Mouse (Mus musculus) midbrain, embryonic 15.5 days (tissue): Measurements from ENCODE around the gene Crhr2. TPM values are rescaled to one million over a fixed set of nuclear protein-coding genes. Genes with fewer than 3 reads are reported as not detected.
A peak's percentile ranks its signal among the peaks of the same experiment; 100 is the strongest.

Experiments used
- ATAC-seq: fragments of 200-750 bp; cut with Nextera tagmentation; replicated peaks from 2 replicates; pipeline ENCODE4 v1.8.0; 2017; ENCODE audit warnings: moderate TSS enrichment
- H3K27ac ChIP-seq: fragments of 300-500 bp; sonication (generic); 2 replicates; pipeline ENCODE4 v1.5.1; 2015; ENCODE audit warnings: mild to moderate bottlenecking, inconsistent platforms
- H3K27me3 ChIP-seq: fragments of 300-500 bp; sonication (generic); replicated peaks from 2 replicates; pipeline ENCODE4 v1.6.1; 2015; ENCODE audit warnings: inconsistent platforms
- H3K36me3 ChIP-seq: fragments of 300-500 bp; sonication (generic); replicated peaks from 2 replicates; pipeline ENCODE4 v1.6.1; 2015; ENCODE audit warnings: inconsistent platforms
- H3K4me1 ChIP-seq: fragments of 300-500 bp; sonication (generic); 2 replicates; pipeline ENCODE4 v1.6.1; 2015; ENCODE audit warnings: inconsistent platforms
- H3K4me2 ChIP-seq: fragments of 300-500 bp; sonication (generic); 2 replicates; pipeline ENCODE4 v1.6.1; 2015; ENCODE audit warnings: inconsistent platforms, mild to moderate bottlenecking, moderate library complexity
- H3K4me3 ChIP-seq: fragments of 300-500 bp; sonication (generic); 2 replicates; pipeline ENCODE4 v1.5.1; 2015; ENCODE audit warnings: mild to moderate bottlenecking, inconsistent platforms
- H3K9ac ChIP-seq: fragments of 300-500 bp; sonication (generic); 2 replicates; pipeline ENCODE4 v1.6.1; 2015; ENCODE audit warnings: mild to moderate bottlenecking, inconsistent platforms
- H3K9me3 ChIP-seq: fragments of 300-500 bp; sonication (generic); 2 replicates; pipeline ENCODE4 v1.6.1; 2016; ENCODE audit warnings: inconsistent platforms
- WGBS: fragments of 180-500 bp; shearing (Covaris S2); methylation state at CpG from one replicate; pipeline ENCODE4 v1.1.7; 2015; ENCODE audit warnings: mixed read lengths; 5-methylcytosine and 5-hydroxymethylcytosine counted together
- polyA plus RNA-seq: library from polyadenylated mRNA; unstranded; fragments of >200 nt; fragmentation: Nextera tagmentation; extraction: Ambion mirVana; gene quantifications from 2 replicates; pipeline ENCODE4 v1.2.1, GENCODE M21; 2015

Crhr2 gene
- polyA plus RNA-seq, 1 experiment from 2014 or later, result 2.2 TPM

DNA sequence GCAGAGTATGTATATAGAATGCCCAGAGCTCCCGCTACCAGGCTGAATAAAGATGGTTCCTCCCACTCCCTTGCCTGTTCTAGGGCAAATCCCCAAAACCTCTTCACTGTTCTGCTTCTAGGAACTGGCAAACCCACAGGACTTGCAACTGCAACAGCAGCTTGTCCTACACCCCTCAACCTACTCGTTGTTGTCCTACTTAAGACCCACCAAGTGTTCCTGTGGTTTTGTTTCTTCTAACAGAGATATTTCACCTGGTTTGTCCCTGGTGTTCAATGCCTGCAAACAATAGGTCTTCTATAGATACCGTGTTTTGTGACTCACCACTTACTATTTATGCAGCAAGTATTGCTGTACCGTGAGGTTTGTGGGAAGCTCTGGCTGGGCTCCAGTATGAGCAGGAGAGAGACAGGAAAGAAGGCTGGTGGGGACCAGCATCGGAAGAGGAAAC lies 28.5 kb upstream of the Crhr2 start:
- Histone ChIP-seq H3K9ac (no peak overlapping the region), H3K9me3 (no peaks in the 10 kb centered on the region), H3K36me3 (no peaks in the 10 kb centered on the region), H3K4me3 (no peak overlapping the region), H3K27me3 (no peaks in the 10 kb centered on the region), H3K27ac (no peak overlapping the region), H3K4me2 (no peak overlapping the region), H3K4me1 (no peaks in the 10 kb centered on the region)
- ATAC-seq, result no peak
- WGBS, result 87% methylated on average over 5 of the region's 5 CpGs

DNA sequence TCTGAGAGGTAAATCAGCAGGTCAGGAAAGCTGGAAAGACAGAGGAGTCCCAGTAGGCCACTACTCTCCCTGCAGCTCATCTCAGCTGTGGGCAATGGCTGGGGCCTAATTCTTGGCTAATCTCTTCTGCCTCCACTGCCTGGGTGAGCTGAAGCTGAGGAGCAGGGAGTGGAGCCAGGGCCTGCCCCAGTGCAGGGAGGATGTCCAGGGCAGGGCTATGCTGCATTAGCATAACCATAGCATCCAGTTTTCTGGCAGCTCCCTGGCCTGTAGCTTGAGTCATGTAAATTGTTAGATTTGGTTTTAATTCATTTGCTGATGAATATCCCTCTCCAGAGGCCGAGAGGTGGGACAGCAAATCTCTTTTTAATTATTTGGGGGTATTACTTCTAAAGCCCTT lies 26.4 kb upstream of the Crhr2 start:
- no peaks in the 10 kb centered on the region for H3K4me1 ChIP-seq
- ATAC-seq, result peak; percentile 60; the same call in 1 of the 2 replicates
- H3K4me3 ChIP-seq, result no peak overlapping the region
- H3K9me3 ChIP-seq, result no peaks in the 10 kb centered on the region
- no peaks in the 10 kb centered on the region for H3K36me3 ChIP-seq
- no peak overlapping the region for H3K4me2 ChIP-seq
- no peak overlapping the region for H3K9ac ChIP-seq
- no peak overlapping the region for H3K27ac ChIP-seq
- H3K27me3 ChIP-seq, result no peaks in the 10 kb centered on the region
- WGBS, result 60% methylated on average over 1 of the region's 1 CpGs

DNA sequence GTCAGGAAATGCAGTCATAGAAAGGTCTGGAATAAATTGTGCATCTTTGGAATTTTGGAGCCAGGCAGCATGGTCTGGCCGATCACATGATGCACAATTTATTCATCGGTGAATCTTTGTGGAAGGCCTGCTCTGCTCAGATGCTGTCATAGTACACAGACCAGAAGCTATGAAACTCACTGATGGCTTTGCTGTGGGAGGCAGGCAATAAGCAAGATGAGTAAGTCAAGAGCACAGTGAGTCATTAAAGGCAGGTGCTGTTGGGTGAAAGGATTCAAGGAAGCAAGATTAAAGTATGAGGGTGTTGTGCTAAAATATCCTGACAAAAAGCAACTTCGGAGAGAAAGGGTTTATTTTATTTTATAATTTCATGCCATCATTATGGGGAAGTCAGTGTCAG lies 19.4 kb upstream of the Crhr2 start:
- no peak overlapping the region for H3K4me2 ChIP-seq
- no peak overlapping the region for H3K4me3 ChIP-seq
- H3K4me1 ChIP-seq, result no peaks in the 10 kb centered on the region
- no peak for ATAC-seq
- no peaks in the 10 kb centered on the region for H3K36me3 ChIP-seq
- no peaks in the 10 kb centered on the region for H3K27me3 ChIP-seq
- WGBS, result 93% methylated on average over 3 of the region's 3 CpGs
- no peak overlapping the region for H3K9ac ChIP-seq
- no peaks in the 10 kb centered on the region for H3K9me3 ChIP-seq
- H3K27ac ChIP-seq, result no peak overlapping the region

DNA sequence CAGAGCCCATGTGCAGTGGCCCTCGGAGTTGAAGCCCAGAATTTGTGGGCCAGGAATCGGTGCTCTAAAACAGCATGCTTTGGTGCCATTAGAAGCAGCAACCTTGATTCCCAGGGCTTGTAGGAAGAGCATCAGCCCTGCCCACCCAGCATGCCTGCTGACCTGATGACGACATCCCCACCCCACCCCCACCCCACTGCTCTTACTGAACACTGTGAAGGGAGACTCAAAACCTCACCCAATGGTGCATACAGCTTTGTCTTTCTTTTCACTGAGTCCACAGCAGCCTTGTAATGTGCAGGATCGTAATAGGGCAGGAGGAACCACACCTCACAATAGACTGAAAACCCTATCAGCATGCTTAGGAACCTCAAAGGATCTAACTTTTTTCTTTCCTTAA lies 13.3 kb upstream of the Crhr2 start:
- no peaks in the 10 kb centered on the region for H3K36me3 ChIP-seq
- no peak overlapping the region for H3K9ac ChIP-seq
- 22% methylated on average over 4 of the region's 4 CpGs for WGBS
- H3K27ac ChIP-seq, result no peak overlapping the region
- 0 out of 2 replicates have a peak, but pooled peaks have one; percentile 60 for ATAC-seq
- H3K4me1 ChIP-seq, result no peaks in the 10 kb centered on the region
- H3K27me3 ChIP-seq, result no peaks in the 10 kb centered on the region
- no peak overlapping the region for H3K4me3 ChIP-seq
- no peaks in the 10 kb centered on the region for H3K9me3 ChIP-seq
- H3K4me2 ChIP-seq, result no peak overlapping the region

DNA sequence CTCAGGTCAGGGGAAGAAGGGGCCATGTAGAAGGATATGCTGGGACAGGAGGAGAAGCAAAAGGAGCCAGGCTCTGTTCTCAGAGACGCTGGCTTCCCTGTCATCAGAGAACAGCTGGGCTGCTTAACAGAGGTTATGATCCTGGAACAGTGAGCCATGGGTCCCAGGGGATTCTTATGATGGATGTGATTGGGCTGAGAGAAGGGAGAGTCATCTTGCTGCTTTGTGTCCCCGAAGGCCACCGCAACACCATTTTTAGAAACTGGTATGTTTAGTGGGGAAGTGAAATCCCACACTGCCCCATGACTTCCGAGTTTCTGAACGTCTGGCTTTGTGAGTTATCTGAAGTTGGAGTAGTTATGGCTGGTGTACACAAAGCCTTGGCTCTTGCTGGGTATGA lies 12.5 kb upstream of the Crhr2 start:
- no peak overlapping the region for H3K4me3 ChIP-seq
- H3K4me2 ChIP-seq, result no peak overlapping the region
- 84% methylated on average over 5 of the region's 5 CpGs for WGBS

DNA sequence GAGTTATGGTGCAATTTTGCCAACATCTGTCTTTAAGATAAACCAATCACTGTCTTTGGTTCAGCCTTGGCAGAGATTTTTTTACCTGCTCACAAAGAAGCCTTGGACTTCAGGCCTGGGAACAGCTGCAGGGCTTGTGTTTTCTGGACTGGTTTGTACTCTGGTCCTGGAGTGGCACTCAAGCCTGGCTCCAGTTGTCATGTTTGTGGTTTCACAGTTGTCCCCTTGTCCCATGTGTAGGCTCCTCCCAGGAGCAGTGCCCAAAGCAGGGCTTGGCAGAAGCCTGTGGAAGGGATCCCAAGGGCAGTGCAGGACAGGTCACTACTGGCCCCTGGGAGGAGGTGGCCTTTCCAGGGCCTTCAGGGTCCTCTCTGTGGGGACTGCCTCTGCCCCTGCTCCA lies 5.5 kb upstream of the Crhr2 start:
- H3K9me3 ChIP-seq, result no peaks in the 10 kb centered on the region
- no peak for ATAC-seq

More for the DNA sequence above, 12.5 kb upstream of the Crhr2 start:
- ATAC-seq, result no peak
- Histone ChIP-seq H3K27ac (no peak overlapping the region), H3K9me3 (no peaks in the 10 kb centered on the region), H3K9ac (no peak overlapping the region), H3K4me1 (no peaks in the 10 kb centered on the region), H3K36me3 (no peaks in the 10 kb centered on the region), H3K27me3 (no peaks in the 10 kb centered on the region)

DNA sequence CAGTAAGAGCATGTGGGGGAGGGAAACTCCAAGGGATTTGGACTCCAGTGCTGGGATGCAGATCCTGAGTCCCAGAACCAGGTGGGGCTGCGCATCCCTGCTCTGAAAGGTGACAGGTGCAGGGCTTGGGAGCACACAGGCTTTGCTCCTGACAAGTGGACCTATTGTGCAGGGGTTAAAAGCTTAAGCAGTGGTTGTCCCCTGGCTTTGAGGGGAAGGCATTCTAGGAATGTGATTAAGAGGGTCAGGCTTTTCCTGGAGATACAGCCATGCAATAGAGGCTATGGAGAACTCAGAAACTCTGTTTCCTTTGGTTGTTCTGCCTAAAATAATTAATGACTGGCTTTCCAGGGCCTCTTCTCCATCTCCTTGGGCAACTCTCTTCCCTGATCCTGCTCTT lies 609 bp upstream of the Crhr2 start:
- no peaks in the 10 kb centered on the region for H3K9me3 ChIP-seq
- no peak overlapping the region for H3K27ac ChIP-seq
- H3K4me2 ChIP-seq, result no peak overlapping the region
- no peak overlapping the region for H3K4me3 ChIP-seq
- no peaks in the 10 kb centered on the region for H3K4me1 ChIP-seq
- no peaks in the 10 kb centered on the region for H3K27me3 ChIP-seq
- no peak overlapping the region for H3K9ac ChIP-seq
- no peak for ATAC-seq
- H3K36me3 ChIP-seq, result no peaks in the 10 kb centered on the region
- 62% methylated on average over 1 of the region's 1 CpGs for WGBS

More for the DNA sequence above, 5.5 kb upstream of the Crhr2 start:
- no peak overlapping the region for H3K4me3 ChIP-seq
- no peaks in the 10 kb centered on the region for H3K27me3 ChIP-seq
- no peak overlapping the region for H3K9ac ChIP-seq
- no peak overlapping the region for H3K4me2 ChIP-seq
- no peaks in the 10 kb centered on the region for H3K4me1 ChIP-seq
- no peaks in the 10 kb centered on the region for H3K36me3 ChIP-seq
- no peak overlapping the region for H3K27ac ChIP-seq

DNA sequence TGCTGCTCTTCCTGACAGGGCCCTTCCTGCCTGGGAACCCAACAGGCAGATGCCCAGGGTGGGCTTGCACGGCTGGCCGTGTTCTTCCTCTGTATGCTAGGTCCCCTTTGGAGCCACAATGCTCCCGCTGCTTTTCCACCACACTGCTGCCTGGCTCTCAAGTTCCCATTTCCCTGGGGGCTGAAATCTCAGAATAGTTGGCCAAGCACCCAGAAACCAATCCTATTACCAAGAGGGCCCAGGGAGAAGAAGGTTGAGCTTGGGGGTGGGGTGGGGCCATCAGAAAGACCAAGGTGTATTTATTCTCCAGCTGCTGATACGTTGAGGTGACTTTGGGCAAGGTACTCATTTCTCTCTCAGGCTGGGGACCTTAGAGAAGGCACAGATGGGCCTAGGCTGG lies 1.5 kb downstream of the Crhr2 start:
- Histone ChIP-seq H3K9ac (no peak overlapping the region), H3K36me3 (no peaks in the 10 kb centered on the region), H3K27me3 (no peaks in the 10 kb centered on the region), H3K9me3 (no peaks in the 10 kb centered on the region), H3K4me2 (no peak overlapping the region), H3K4me3 (no peak overlapping the region), H3K4me1 (no peaks in the 10 kb centered on the region), H3K27ac (no peak overlapping the region)
- WGBS, result 85% methylated on average over 4 of the region's 4 CpGs
- no peak for ATAC-seq

DNA sequence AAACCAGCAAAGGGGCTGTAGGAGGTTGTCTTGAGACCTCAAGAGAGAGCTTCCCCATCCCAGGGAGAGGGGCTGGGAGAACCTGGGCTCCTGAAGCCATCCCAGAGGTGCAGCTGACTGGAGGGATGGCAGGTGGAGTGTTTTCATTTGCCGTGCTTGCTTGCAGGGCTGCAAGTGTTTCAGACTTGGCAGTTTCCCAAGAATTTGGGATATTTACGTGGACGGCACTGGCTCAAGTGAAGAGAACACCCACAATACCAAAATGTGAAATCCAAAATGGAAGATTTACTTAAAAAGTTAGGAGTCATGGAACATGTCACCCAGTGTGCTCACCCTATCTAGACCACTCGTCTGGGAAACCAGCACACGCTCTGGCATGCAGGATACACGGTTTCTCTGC lies 2.2 kb downstream of the Crhr2 start:
- Histone ChIP-seq H3K4me3 (no peak overlapping the region), H3K9ac (no peak overlapping the region), H3K36me3 (no peaks in the 10 kb centered on the region), H3K27me3 (no peaks in the 10 kb centered on the region), H3K9me3 (no peaks in the 10 kb centered on the region), H3K27ac (no peak overlapping the region), H3K4me2 (no peak overlapping the region), H3K4me1 (no peaks in the 10 kb centered on the region)
- ATAC-seq, result no peak
- 73% methylated on average over 6 of the region's 6 CpGs for WGBS

DNA sequence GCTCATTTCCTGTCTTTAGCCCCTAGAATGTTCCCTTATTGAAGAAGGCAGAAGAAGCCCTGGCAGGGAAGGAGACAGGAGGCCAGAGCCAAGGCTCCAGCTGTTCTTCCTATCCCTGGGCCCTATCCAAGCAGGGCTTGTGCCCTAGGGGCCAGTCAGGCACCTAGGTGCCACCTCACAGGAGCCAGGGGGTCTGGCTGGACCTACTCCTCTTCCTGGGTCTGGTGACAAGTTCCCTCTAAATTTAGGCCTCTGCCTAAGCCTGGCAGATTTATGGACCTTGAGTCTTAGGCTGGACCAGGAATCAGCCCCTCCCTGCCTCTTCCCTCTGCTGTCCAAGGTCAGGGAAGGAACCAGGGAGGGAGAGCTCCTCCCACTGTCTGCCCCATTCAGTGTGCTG lies 4.4 kb downstream of the Crhr2 start:
- Histone ChIP-seq H3K27me3 (no peaks in the 10 kb centered on the region), H3K4me3 (no peak overlapping the region), H3K9ac (no peak overlapping the region), H3K36me3 (no peaks in the 10 kb centered on the region), H3K27ac (no peak overlapping the region), H3K9me3 (no peaks in the 10 kb centered on the region), H3K4me2 (no peak overlapping the region), H3K4me1 (no peaks in the 10 kb centered on the region)
- no peak for ATAC-seq

DNA sequence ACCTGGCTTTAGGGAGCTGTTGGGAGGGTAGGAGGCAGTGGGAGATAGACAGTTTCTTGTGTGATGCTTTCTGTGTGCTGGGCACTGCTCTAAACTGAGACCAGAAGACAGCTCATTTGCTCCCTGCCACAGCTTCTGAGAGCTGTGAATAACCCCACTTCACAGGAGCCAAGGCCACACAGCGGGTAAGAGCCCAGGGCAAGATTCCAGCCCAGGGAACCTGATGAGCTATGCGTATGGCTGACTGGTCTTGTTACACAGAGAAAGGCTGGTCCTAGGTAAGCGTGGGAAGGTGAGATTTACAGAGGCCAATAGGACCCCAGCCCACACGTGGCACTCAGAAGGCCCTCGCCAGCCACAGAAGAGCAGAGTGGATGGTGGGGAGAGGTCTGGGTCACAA lies 6.2 kb downstream of the Crhr2 start:
- Histone ChIP-seq H3K9ac (no peak overlapping the region), H3K27ac (no peak overlapping the region), H3K36me3 (no peaks in the 10 kb centered on the region), H3K4me3 (no peak overlapping the region), H3K27me3 (no peaks in the 10 kb centered on the region), H3K9me3 (no peaks in the 10 kb centered on the region), H3K4me1 (0 out of 2 replicates have a peak, but pooled peaks cover 2% of the 10 kb centered on the region), H3K4me2 (no peak overlapping the region)
- no peak for ATAC-seq
- WGBS, result 84% methylated on average over 5 of the region's 5 CpGs

DNA sequence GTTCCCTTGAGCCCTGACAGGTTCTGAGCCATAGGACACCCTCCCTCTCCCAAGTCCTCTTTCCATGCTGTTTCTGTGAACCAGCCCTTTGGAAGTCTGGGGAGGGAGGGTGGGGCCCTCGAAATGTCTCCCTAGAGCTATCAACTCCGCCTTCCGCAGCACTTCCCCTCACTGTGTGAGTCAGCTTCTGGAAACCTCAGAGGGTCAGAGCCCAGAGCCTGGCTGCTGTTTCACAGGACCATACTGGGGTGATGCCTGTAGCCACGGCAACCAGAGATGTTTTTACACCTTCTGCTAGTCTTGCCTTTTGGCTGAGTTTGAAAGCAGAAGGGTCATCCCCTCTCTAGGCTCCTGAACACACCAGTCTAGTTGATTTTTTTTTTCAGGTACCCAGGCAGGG lies 9.8 kb downstream of the Crhr2 start:
- Histone ChIP-seq H3K4me2 (no peak overlapping the region), H3K9me3 (no peaks in the 10 kb centered on the region), H3K27ac (no peak overlapping the region), H3K27me3 (peaks cover 13% of the 10 kb centered on the region), H3K4me3 (no peak overlapping the region), H3K36me3 (no peaks in the 10 kb centered on the region), H3K4me1 (peaks cover 5% of the 10 kb centered on the region; the same call in 1 of the 2 replicates), H3K9ac (no peak overlapping the region)
- ATAC-seq, result no peak
- 50% methylated on average over 4 of the region's 4 CpGs for WGBS

DNA sequence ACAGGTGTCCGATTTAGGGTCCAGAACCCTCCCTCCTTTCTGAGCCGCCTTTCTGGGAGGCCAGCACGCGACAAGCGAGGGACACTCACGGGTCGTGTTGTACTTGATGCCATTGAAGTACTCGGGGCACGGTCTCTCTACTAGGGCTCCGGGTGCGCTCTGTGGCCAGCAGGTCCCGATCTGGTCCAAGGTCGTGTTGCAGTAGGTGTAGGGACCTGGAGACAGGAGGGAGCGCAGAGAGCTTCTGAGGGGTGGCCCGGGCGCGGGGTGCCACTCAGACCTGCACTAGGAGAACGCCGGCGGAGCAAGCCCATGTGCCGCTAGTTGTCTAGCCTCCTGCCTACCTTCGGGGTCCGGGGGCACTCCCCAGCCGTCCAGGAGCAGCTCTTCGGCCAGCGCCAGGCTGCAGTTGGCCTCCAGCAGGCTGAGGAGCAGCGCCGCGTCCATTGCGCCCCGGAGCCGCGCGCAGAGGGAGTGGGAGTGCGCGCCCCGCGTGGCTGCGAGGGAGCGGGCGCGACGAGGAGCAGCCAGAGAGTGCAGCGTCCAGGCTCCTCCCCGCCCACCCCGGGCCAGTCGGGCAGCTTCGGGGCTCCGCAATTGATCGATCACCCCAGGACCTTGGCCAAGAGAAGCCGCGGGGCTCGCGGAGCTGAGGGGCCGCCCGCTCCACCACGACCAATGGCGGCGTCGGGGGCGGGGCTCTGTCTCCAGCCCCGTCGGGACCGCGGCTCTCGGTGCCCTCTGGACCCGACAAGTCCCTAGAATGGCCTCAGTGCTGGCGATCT lies 15.3 kb downstream of the Crhr2 start:
- peak overlapping the region; percentile 89 for H3K4me2 ChIP-seq
- H3K27ac ChIP-seq, result no peak overlapping the region
- peak overlapping the region; percentile 41 for H3K9ac ChIP-seq
- H3K4me3 ChIP-seq, result peak overlapping the region; percentile 58
- no peaks in the 10 kb centered on the region for H3K9me3 ChIP-seq
- peaks cover 48% of the 10 kb centered on the region for H3K27me3 ChIP-seq
- ATAC-seq, result peak; percentile 70
- H3K4me1 ChIP-seq, result peaks cover 19% of the 10 kb centered on the region
- no peaks in the 10 kb centered on the region for H3K36me3 ChIP-seq
- under 1% methylated on average over 67 of the region's 68 CpGs for WGBS
